Mouse (Mus musculus): ENCODE data around the gene Fchsd2. TPM values are rescaled to one million over a fixed set of nuclear protein-coding genes. Genes with fewer than 3 reads are reported as not detected.

The Fchsd2 gene
- polyA plus RNA-seq, 1 experiment: 0.02 TPM

GRCm38 (mm10) chr7:101326006-101326405 is 233.3 kb downstream of the Fchsd2 start:
- peaks cover 68% of the 10 kb centered on the region for H3K36me3 ChIP-seq (ENCODE audit: control insufficient read depth)
- H3K27me3 ChIP-seq (ENCODE audit: control insufficient read depth): peaks cover 7% of the 10 kb centered on the region
- no peaks in the 10 kb centered on the region for H3K9me3 ChIP-seq (ENCODE audit: control insufficient read depth, low read length)
- H3K4me1 ChIP-seq (ENCODE audit: control insufficient read depth): peaks cover 48% of the 10 kb centered on the region
- H3K4me3 ChIP-seq (replicated peaks): no peak overlapping the region
- TF ChIP-seq TAL1 (IDR thresholded peaks at IDR 0.05; ENCODE audit: low read length) (no peak), GATA1 (IDR thresholded peaks at IDR 0.05; ENCODE audit: low read length) (no peak)

DNA sequence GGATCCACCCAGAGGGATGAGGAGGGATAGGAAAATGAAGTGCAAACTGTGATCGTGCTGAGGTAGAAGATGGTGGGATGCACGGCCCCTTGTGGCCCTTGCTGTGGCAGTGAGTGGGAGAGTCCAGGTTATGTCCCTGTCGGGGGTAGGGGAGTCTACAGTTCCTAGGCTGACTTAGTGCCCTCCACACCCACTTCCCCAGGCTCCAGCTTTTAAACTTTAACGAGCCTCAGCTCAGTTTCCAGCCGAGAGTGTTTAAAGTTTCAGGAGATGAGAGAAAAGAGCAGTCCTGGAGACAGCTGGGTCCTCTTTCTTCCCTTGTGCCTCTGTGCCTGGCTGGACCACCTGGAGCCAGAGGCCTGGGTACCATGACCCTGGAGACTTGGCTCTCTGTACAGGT is 234.6 kb downstream of the Fchsd2 start:
- Histone ChIP-seq H3K9me3 (ENCODE audit: control insufficient read depth, low read length) (no peaks in the 10 kb centered on the region), H3K4me3 (replicated peaks) (no peak overlapping the region), H3K4me1 (ENCODE audit: control insufficient read depth) (peaks cover 37% of the 10 kb centered on the region), H3K27me3 (ENCODE audit: control insufficient read depth) (no peaks in the 10 kb centered on the region; the same call in 1 of the 2 replicates), H3K36me3 (ENCODE audit: control insufficient read depth) (peaks cover 70% of the 10 kb centered on the region)
- no peak for TF ChIP-seq TAL1 (IDR thresholded peaks at IDR 0.05; ENCODE audit: low read length)
- TF ChIP-seq GATA1 (IDR thresholded peaks at IDR 0.05; ENCODE audit: low read length): no peak

DNA sequence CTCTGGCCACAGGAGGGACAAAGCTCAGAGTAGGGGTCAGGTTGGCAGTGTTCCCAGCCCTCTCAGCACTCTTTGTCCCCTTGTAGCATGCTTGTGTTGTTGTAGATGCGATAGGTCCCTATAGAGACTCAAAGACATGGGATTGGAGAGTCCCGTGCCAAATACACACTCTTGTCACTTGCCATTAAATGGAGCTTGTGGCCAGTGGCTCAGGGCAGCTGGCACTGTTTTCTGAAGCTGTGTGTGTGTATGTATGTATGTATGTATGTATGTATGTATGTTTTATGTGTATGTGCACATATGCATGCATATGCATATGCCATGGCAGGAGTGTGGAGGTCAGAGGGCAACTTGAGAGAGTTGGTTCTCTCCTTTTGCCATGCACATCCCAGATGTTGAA is 235.1 kb downstream of the Fchsd2 start:
- H3K4me1 ChIP-seq (ENCODE audit: control insufficient read depth): peaks cover 31% of the 10 kb centered on the region
- peaks cover 69% of the 10 kb centered on the region for H3K36me3 ChIP-seq (ENCODE audit: control insufficient read depth)
- TF ChIP-seq GATA1 (IDR thresholded peaks at IDR 0.05; ENCODE audit: low read length) (no peak), TAL1 (IDR thresholded peaks at IDR 0.05; ENCODE audit: low read length) (no peak)
- H3K9me3 ChIP-seq (ENCODE audit: control insufficient read depth, low read length): no peaks in the 10 kb centered on the region
- H3K4me3 ChIP-seq (replicated peaks): no peak overlapping the region
- no peaks in the 10 kb centered on the region for H3K27me3 ChIP-seq (ENCODE audit: control insufficient read depth)

GRCm38 (mm10) chr7:101328621-101329158 is 236.0 kb downstream of the Fchsd2 start:
- no peaks in the 10 kb centered on the region for H3K9me3 ChIP-seq (ENCODE audit: control insufficient read depth, low read length)
- H3K36me3 ChIP-seq (ENCODE audit: control insufficient read depth): peaks cover 71% of the 10 kb centered on the region
- H3K4me3 ChIP-seq (replicated peaks): no peak overlapping the region
- H3K27me3 ChIP-seq (ENCODE audit: control insufficient read depth): no peaks in the 10 kb centered on the region
- TF ChIP-seq TAL1 (IDR thresholded peaks at IDR 0.05; ENCODE audit: low read length) (no peak), GATA1 (IDR thresholded peaks at IDR 0.05; ENCODE audit: low read length) (no peak)
- peaks cover 22% of the 10 kb centered on the region for H3K4me1 ChIP-seq (ENCODE audit: control insufficient read depth)

DNA sequence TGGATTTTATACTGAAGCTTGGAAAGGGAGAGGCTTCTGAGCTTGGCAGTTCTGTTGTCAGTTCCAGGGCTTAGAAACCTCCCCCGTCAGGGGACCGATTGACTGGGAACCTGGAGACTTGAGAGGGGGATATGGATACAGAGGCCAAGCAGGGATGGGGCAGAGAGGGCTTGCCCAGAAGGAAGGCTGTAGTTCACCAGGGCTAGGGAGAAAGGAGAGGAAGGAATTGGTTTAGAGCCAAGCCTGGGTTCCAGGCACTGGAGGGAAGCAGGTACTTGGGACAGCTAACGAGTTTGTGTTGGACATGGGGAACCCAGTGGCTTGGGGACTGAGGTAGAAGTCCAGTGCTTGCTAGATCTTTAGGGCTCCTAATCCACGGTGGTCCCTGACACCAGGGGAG is 236.9 kb downstream of the Fchsd2 start:
- H3K4me3 ChIP-seq (replicated peaks): no peak overlapping the region
- TF ChIP-seq TAL1 (IDR thresholded peaks at IDR 0.05; ENCODE audit: low read length): no peak
- no peak for TF ChIP-seq GATA1 (IDR thresholded peaks at IDR 0.05; ENCODE audit: low read length)
- H3K4me1 ChIP-seq (ENCODE audit: control insufficient read depth): peaks cover 14% of the 10 kb centered on the region; the same call in 1 of the 2 replicates
- peaks cover 66% of the 10 kb centered on the region for H3K36me3 ChIP-seq (ENCODE audit: control insufficient read depth)
- H3K9me3 ChIP-seq (ENCODE audit: control insufficient read depth, low read length): no peaks in the 10 kb centered on the region
- no peaks in the 10 kb centered on the region for H3K27me3 ChIP-seq (ENCODE audit: control insufficient read depth)

GRCm38 (mm10) chr7:101330074-101330840 is 237.6 kb downstream of the Fchsd2 start:
- TF ChIP-seq GATA1 (IDR thresholded peaks at IDR 0.05; ENCODE audit: low read length) (no peak), TAL1 (IDR thresholded peaks at IDR 0.05; ENCODE audit: low read length) (no peak)
- Histone ChIP-seq H3K36me3 (ENCODE audit: control insufficient read depth) (peaks cover 63% of the 10 kb centered on the region), H3K4me3 (replicated peaks) (no peak overlapping the region), H3K9me3 (ENCODE audit: control insufficient read depth, low read length) (no peaks in the 10 kb centered on the region), H3K4me1 (ENCODE audit: control insufficient read depth) (peaks cover 15% of the 10 kb centered on the region), H3K27me3 (ENCODE audit: control insufficient read depth) (no peaks in the 10 kb centered on the region)

DNA sequence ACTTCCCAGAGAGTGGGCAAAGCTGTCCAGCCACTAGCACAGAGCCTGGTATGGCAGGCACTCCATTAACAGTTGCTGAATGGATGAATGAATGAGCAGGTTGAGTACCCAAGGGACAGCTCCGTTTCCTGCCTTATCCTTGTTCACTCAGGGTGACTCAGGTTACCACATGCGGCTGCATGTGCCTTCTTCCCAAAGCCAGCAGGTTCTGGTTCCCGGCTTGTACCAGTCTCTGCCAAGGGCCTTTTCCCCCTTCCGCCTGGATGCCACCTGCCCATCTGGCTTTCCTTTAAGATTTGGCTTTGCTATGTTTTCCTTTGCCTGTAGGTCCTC is 238.1 kb downstream of the Fchsd2 start:
- TF ChIP-seq TAL1 (IDR thresholded peaks at IDR 0.05; ENCODE audit: low read length) (no peak), GATA1 (IDR thresholded peaks at IDR 0.05; ENCODE audit: low read length) (no peak)
- Histone ChIP-seq H3K27me3 (ENCODE audit: control insufficient read depth) (no peaks in the 10 kb centered on the region), H3K4me3 (replicated peaks) (no peak overlapping the region), H3K9me3 (ENCODE audit: control insufficient read depth, low read length) (no peaks in the 10 kb centered on the region), H3K4me1 (ENCODE audit: control insufficient read depth) (peaks cover 19% of the 10 kb centered on the region), H3K36me3 (ENCODE audit: control insufficient read depth) (peaks cover 59% of the 10 kb centered on the region)

DNA sequence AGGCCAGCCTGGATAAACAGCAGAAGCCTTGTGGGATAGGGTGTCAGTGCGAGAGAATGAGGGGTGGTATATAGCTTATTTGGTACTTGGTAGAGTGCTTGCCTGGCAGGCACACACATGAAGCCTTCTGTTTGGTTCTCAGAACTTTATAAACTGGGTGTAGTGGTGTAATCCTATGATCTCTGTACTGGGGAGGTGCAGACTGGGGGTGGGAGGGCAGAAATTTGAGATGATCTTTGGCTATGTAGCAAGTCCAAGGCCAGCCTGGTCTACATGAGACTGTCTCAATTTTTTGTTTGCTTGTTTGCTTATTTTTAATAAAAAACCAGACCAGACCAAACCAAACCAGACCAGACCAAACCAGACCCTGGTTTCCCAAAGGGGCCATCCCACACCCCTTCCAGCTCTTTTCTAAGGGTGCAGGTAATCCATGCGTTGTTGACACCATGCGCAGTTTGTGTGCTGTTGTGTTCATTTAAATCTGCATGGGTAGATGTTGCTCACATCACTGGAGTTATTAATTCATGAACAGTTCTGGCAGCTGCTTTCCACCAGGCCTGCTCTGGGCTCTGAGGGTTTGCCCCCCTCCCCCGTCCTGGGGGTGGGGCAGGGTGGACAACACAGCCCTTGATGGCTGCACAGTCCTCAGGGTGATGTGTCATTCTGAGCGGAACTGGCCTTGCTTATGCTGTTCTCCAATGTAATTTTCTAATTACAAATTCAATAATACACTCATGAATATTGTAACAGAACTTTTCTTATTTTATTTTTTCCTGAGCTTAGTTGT is 239.6 kb downstream of the Fchsd2 start:
- Histone ChIP-seq H3K4me1 (ENCODE audit: control insufficient read depth) (peaks cover 24% of the 10 kb centered on the region), H3K27me3 (ENCODE audit: control insufficient read depth) (no peaks in the 10 kb centered on the region), H3K4me3 (replicated peaks) (no peak overlapping the region), H3K9me3 (ENCODE audit: control insufficient read depth, low read length) (no peaks in the 10 kb centered on the region), H3K36me3 (ENCODE audit: control insufficient read depth) (peaks cover 62% of the 10 kb centered on the region)
- TF ChIP-seq GATA1 (IDR thresholded peaks at IDR 0.05; ENCODE audit: low read length) (no peak), TAL1 (IDR thresholded peaks at IDR 0.05; ENCODE audit: low read length) (no peak)

Other genes with a start within 250 kb of the Fchsd2 start
- gene Relt, start 229.4 kb upstream of the Fchsd2 start, polyA plus RNA-seq (2012): 16.3 and 17.6 TPM in 2 replicates
- 0.02 TPM in 2 replicates for gene Arhgef17, start 160.8 kb upstream of the Fchsd2 start, polyA plus RNA-seq (2012)
- gene P2ry6, start 118.2 kb upstream of the Fchsd2 start, polyA plus RNA-seq (2012): 0.09 and 0.16 TPM in 2 replicates
- gene P2ry2, start 80.0 kb upstream of the Fchsd2 start, polyA plus RNA-seq (2012): 0.02 and 0.03 TPM in 2 replicates
- gene Atg16l2, start 209.4 kb downstream of the Fchsd2 start, polyA plus RNA-seq (2012): 0.11 and 0.17 TPM in 2 replicates
- 63.0 and 74.9 TPM in 2 replicates for gene Stard10, start 224.2 kb downstream of the Fchsd2 start, polyA plus RNA-seq (2012)